Mouse (Mus musculus) embryonic facial prominence, embryonic 10.5 days (tissue): ENCODE measurements around the gene Rpl38. TPM values are rescaled to one million over a fixed set of nuclear protein-coding genes. Genes with fewer than 3 reads are reported as not detected.

Experiments
- polyA plus RNA-seq: library from polyadenylated mRNA; unstranded; fragments of >200 nt; fragmentation: Nextera tagmentation; extraction: Ambion mirVana; gene quantifications from 2 replicates; pipeline ENCODE4 v1.2.1, GENCODE M21; 2016

Rpl38 gene
- polyA plus RNA-seq, 1 experiment from 2014 or later: 1,047 TPM

Other genes with a start within 250 kb of the Rpl38 start
- gene Ttyh2, start 6.9 kb downstream of the Rpl38 start, polyA plus RNA-seq: 14.9 and 16.1 TPM in 2 replicates
- gene Dnaic2, start 58.9 kb downstream of the Rpl38 start, polyA plus RNA-seq: 1.7 and 1.8 TPM in 2 replicates
- gene Kif19a, start 96.9 kb downstream of the Rpl38 start, polyA plus RNA-seq: 1.3 and 2.0 TPM in 2 replicates
- 10.0 and 17.0 TPM in 2 replicates for gene Btbd17, start 127.4 kb downstream of the Rpl38 start, polyA plus RNA-seq
- gene Gpr142, start 130.4 kb downstream of the Rpl38 start, polyA plus RNA-seq: 0.18 TPM in 1 of 2 replicates, not detected in the other
- gene Gprc5c, start 182.6 kb downstream of the Rpl38 start, polyA plus RNA-seq: 62.2 and 62.5 TPM in 2 replicates
- gene Cd300a, start 221.5 kb downstream of the Rpl38 start, polyA plus RNA-seq: 1.1 and 1.8 TPM in 2 replicates